Mouse (Mus musculus): Measurements from ENCODE around the gene Wnt4.

Gene Wnt4

GRCm38 (mm10) chr4:137345790-137346189 is 68.5 kb downstream of the Wnt4 start:
- in situ Hi-C loops (cut with MboI; ENCODE audit: low pct_unique_long_range_greater_than_20kb in 1 of 2, low sequenced_read_pairs in 2 of 2, unreplicated experiment in 1 of 2), result no loop called here

Data from mouse embryonic stem cell (cell line).